Mouse (Mus musculus): ENCODE results near the gene Ift20. TPM values are rescaled to one million over a fixed set of nuclear protein-coding genes. Genes with fewer than 3 reads are reported as not detected.

Ift20 gene
- polyA plus RNA-seq, 1 experiment from 2014 or later, result 157 TPM

DNA sequence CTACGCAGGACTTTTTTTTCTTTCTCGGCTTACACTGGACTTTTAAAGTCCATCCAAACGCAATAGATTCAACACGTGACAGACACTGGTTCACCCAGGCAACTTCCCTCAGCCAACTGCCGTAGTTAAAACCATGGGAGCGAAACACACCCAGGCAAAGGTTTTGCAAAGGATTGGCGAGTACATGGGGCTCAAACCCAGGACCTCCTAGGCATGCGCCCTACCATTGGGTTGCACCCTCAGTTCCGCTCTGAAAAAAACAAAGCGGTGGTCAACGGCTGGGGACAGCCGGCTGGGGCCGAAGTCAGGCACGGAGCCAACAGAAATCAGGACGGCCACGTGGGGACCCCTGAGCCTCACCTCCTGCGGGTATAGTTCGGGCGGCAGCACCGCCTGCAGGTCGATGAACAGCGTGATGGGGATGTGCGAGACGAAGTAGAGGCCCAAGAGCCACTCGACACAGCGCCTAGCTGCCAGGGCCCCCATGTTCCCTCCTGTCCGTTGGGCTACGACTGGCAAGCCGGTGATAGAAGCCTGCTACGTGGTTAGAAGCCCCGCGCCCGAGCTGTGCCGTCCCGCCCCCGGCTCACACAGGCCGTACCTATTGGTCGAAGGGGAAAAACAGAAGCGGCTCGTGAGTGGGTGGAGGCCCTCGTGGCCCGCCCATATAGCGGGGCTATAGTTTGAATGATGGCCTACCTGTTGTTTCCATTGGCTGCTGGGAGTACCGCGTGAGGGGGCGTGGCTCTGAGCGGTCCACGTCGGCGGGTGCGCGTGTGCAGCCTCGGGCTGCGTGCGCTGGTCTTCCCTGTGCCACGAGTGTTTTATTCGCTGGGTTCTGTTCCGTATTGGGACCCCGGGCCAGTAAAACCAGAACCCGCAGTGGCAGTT is 14.3 kb downstream of the Ift20 start, which contains the start of gene Tmem97:
Gene Tmem97 (minus strand): TSS at position 610 of the 891 bp plus-strand sequence.
- Histone ChIP-seq H3K4me1 (ENCODE audit: control insufficient read depth, insufficient read depth, low read length) (peaks cover 15% of the 10 kb centered on the region), H3K27ac (ENCODE audit: low read length) (peak within 1 kb of the TSS; percentile 84), H3K4me2 (ENCODE audit: low read depth, low read length) (peak within 1 kb of the TSS; percentile 85), H3K9ac (ENCODE audit: low read length) (peak within 1 kb of the TSS; percentile 81), H3K4me3 (replicated peaks; ENCODE audit: low read length) (peak within 1 kb of the TSS; percentile 77), H3K36me3 (ENCODE audit: control insufficient read depth, insufficient read depth, low read length) (no peaks in the 10 kb centered on the region), H3K9me3 (replicated peaks; ENCODE audit: control insufficient read depth, low read length) (peaks cover 7% of the 10 kb centered on the region; the same call in 1 of the 2 replicates), H3K27me3 (ENCODE audit: control insufficient read depth, insufficient read depth, low read length) (no peaks in the 10 kb centered on the region)
- ATAC-seq (ENCODE audit: insufficient read depth, low FRiP score), result peak; percentile 100
- under 1% methylated on average over 60 of the region's 60 CpGs for WGBS

DNA sequence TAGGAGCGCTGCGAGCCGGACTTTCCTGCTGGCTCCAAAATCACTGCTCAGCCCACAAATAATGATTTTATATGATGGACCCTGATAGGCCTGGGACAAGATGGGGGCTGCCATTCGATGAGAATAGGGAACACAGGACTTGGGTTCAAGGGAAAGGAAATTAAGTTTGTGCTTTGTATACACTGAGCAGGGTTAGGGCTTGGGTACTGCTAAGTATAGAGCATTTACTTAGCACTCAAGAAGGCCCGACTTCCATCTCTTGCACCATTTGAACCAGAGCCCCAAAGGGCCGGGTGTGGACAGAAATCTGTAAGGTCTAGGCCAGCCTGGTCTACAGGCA is 14.9 kb downstream of the Ift20 start:
- 0 out of 2 replicates have a peak, but pooled peaks have one; percentile 2 for ATAC-seq (ENCODE audit: insufficient read depth, low FRiP score)
- H3K27me3 ChIP-seq (ENCODE audit: control insufficient read depth, insufficient read depth, low read length), result no peaks in the 10 kb centered on the region
- WGBS, result 34% methylated on average over 6 of the region's 6 CpGs
- H3K9me3 ChIP-seq (replicated peaks; ENCODE audit: control insufficient read depth, low read length), result peaks cover 7% of the 10 kb centered on the region; the same call in 1 of the 2 replicates
- peaks cover 15% of the 10 kb centered on the region for H3K4me1 ChIP-seq (ENCODE audit: control insufficient read depth, insufficient read depth, low read length)
- H3K36me3 ChIP-seq (ENCODE audit: control insufficient read depth, insufficient read depth, low read length), result no peaks in the 10 kb centered on the region
- peak overlapping the region; percentile 85 for H3K4me2 ChIP-seq (ENCODE audit: low read depth, low read length)
- H3K27ac ChIP-seq (ENCODE audit: low read length), result peak overlapping the region; percentile 81
- peak overlapping the region; percentile 79 for H3K9ac ChIP-seq (ENCODE audit: low read length)
- peak overlapping the region; percentile 77 for H3K4me3 ChIP-seq (replicated peaks; ENCODE audit: low read length)

DNA sequence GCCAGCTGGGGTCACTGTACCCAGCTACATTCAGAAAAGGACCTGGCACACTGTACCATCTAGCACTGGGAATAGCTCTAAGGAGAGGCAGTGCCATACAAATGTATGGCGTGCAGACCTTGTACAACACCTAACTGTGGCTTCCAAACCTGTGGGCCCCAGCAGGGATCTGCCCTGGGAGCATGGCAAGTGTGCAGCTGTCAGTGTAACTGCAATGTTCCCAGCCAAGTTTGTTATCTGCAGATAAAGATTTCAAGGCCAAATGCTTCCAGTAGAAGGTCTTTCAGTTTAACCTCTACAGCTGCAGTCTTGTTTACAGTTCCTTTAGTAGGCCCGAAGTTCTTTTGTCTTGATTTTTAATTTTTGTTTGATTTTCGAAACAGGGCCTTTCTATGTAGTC is 19.5 kb downstream of the Ift20 start:
- 45% methylated on average over 3 of the region's 3 CpGs for WGBS
- Histone ChIP-seq H3K4me3 (replicated peaks; ENCODE audit: low read length) (no peak overlapping the region), H3K27me3 (ENCODE audit: control insufficient read depth, insufficient read depth, low read length) (no peaks in the 10 kb centered on the region), H3K9me3 (replicated peaks; ENCODE audit: control insufficient read depth, low read length) (peaks cover 7% of the 10 kb centered on the region; the same call in 1 of the 2 replicates), H3K27ac (ENCODE audit: low read length) (peak overlapping the region; percentile 43), H3K36me3 (ENCODE audit: control insufficient read depth, insufficient read depth, low read length) (no peaks in the 10 kb centered on the region), H3K4me2 (ENCODE audit: low read depth, low read length) (no peak overlapping the region), H3K4me1 (ENCODE audit: control insufficient read depth, insufficient read depth, low read length) (peaks cover 9% of the 10 kb centered on the region), H3K9ac (ENCODE audit: low read length) (no peak overlapping the region)
- ATAC-seq (ENCODE audit: insufficient read depth, low FRiP score), result no peak

DNA sequence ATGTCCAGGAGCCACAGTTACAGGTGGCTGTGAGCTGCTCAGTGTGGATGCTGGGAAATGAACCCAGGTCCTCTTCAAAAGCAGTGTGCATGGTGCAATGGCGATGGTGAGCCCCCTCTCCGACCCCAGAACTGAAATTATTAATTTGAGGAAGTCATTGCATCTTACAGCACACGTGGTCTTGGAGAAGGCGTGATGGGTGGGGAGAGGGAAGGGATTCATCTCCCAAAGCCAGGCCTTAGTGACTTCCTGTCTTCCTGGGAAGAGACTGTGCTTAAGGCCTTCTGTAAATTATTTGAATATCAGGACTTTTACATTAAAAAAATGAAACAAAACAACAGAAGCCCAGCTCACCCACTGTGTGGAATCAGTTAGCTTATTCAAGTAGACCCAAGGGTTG is 19.9 kb downstream of the Ift20 start:
- H3K4me3 ChIP-seq (replicated peaks; ENCODE audit: low read length), result no peak overlapping the region
- 60% methylated on average over 4 of the region's 4 CpGs for WGBS
- peaks cover 7% of the 10 kb centered on the region for H3K4me1 ChIP-seq (ENCODE audit: control insufficient read depth, insufficient read depth, low read length)
- no peaks in the 10 kb centered on the region for H3K36me3 ChIP-seq (ENCODE audit: control insufficient read depth, insufficient read depth, low read length)
- H3K4me2 ChIP-seq (ENCODE audit: low read depth, low read length), result no peak overlapping the region
- peak overlapping the region; percentile 43 for H3K27ac ChIP-seq (ENCODE audit: low read length)
- ATAC-seq (ENCODE audit: insufficient read depth, low FRiP score), result no peak
- no peak overlapping the region for H3K9ac ChIP-seq (ENCODE audit: low read length)
- H3K27me3 ChIP-seq (ENCODE audit: control insufficient read depth, insufficient read depth, low read length), result no peaks in the 10 kb centered on the region
- H3K9me3 ChIP-seq (replicated peaks; ENCODE audit: control insufficient read depth, low read length), result peaks cover 7% of the 10 kb centered on the region; the same call in 1 of the 2 replicates

DNA sequence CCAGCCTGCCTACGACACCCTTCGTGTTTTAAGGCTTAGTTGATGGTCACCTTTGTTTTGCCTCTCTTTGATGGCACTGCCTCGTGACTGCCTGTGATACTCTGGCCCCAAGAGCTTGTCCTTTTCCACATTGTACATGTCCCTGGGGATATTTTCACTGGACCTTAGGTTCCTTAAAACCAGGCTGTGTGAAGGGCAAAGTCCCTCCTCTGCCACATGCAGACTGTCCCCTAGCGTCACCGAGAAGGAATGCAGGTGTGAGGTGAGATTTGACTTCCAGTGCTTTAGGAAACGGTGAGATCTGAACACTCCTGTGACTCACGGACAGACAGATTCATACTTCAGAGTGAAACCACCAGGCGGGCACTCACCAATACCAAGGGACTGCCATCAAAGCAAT is 21.1 kb downstream of the Ift20 start:
- 0 out of 2 replicates have a peak, but pooled peaks cover 4% of the 10 kb centered on the region for H3K4me1 ChIP-seq (ENCODE audit: control insufficient read depth, insufficient read depth, low read length)

DNA sequence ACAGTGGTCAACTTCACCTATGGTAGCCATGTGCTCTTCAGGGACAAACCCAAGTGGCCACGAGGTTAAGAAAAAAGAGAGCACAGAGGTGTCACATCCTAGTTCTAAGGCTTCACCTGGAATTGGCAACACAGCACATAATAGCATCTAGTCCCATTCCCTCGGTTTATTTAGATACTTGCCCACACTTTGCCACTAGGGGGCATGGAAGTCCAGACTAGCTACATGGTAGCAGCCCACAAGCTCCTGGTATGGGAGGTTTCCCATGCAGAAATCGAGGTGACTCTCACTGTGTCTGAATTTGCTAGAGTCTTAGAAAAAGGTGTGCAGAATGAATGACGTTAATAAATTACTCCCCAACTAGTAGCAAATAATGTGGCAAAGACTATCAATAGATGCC is 24.3 kb downstream of the Ift20 start:
- Histone ChIP-seq H3K9ac (ENCODE audit: low read length) (no peak overlapping the region), H3K27me3 (ENCODE audit: control insufficient read depth, insufficient read depth, low read length) (no peaks in the 10 kb centered on the region), H3K36me3 (ENCODE audit: control insufficient read depth, insufficient read depth, low read length) (no peaks in the 10 kb centered on the region), H3K4me2 (ENCODE audit: low read depth, low read length) (no peak overlapping the region), H3K9me3 (replicated peaks; ENCODE audit: control insufficient read depth, low read length) (no peaks in the 10 kb centered on the region), H3K27ac (ENCODE audit: low read length) (no peak overlapping the region), H3K4me1 (ENCODE audit: control insufficient read depth, insufficient read depth, low read length) (0 out of 2 replicates have a peak, but pooled peaks cover 4% of the 10 kb centered on the region), H3K4me3 (replicated peaks; ENCODE audit: low read length) (no peak overlapping the region)
- ATAC-seq (ENCODE audit: insufficient read depth, low FRiP score), result peak; percentile 52; the same call in 1 of the 2 replicates
- WGBS, result 12% methylated on average over 4 of the region's 4 CpGs

More for the DNA sequence above, 21.1 kb downstream of the Ift20 start:
- no peak for ATAC-seq (ENCODE audit: insufficient read depth, low FRiP score)
- H3K36me3 ChIP-seq (ENCODE audit: control insufficient read depth, insufficient read depth, low read length), result no peaks in the 10 kb centered on the region
- H3K27ac ChIP-seq (ENCODE audit: low read length), result no peak overlapping the region
- no peak overlapping the region for H3K9ac ChIP-seq (ENCODE audit: low read length)
- peaks cover 7% of the 10 kb centered on the region; the same call in 1 of the 2 replicates for H3K9me3 ChIP-seq (replicated peaks; ENCODE audit: control insufficient read depth, low read length)
- 55% methylated on average over 8 of the region's 8 CpGs for WGBS
- H3K27me3 ChIP-seq (ENCODE audit: control insufficient read depth, insufficient read depth, low read length), result no peaks in the 10 kb centered on the region
- no peak overlapping the region for H3K4me2 ChIP-seq (ENCODE audit: low read depth, low read length)
- H3K4me3 ChIP-seq (replicated peaks; ENCODE audit: low read length), result no peak overlapping the region

DNA sequence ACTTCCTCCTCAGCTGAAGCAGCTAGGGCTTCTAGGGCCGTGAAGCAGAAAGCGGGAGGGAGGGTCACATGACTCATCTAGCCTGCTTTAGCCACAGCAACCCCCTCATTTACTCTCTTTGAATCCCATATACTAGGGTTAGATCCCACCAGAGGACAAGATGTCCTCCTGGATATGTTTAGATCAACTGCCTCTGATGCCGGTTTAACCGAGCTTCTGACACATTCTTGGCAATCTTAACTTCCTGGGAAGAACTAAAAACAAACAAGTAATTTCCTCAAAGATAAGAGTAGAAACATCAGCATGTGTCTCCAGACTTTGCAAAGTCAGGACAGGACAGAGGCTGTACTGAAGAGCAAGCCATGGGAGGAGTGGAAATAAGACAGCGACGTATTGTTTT is 30.6 kb downstream of the Ift20 start:
- no peaks in the 10 kb centered on the region for H3K9me3 ChIP-seq (replicated peaks; ENCODE audit: control insufficient read depth, low read length)
- H3K27me3 ChIP-seq (ENCODE audit: control insufficient read depth, insufficient read depth, low read length), result no peaks in the 10 kb centered on the region
- peak overlapping the region; percentile 30; the same call in 1 of the 2 replicates for H3K27ac ChIP-seq (ENCODE audit: low read length)
- no peak overlapping the region for H3K4me2 ChIP-seq (ENCODE audit: low read depth, low read length)
- no peak overlapping the region for H3K9ac ChIP-seq (ENCODE audit: low read length)
- no peaks in the 10 kb centered on the region for H3K36me3 ChIP-seq (ENCODE audit: control insufficient read depth, insufficient read depth, low read length)
- ATAC-seq (ENCODE audit: insufficient read depth, low FRiP score), result no peak
- no peaks in the 10 kb centered on the region for H3K4me1 ChIP-seq (ENCODE audit: control insufficient read depth, insufficient read depth, low read length)
- WGBS, result 46% methylated on average over 6 of the region's 6 CpGs
- no peak overlapping the region for H3K4me3 ChIP-seq (replicated peaks; ENCODE audit: low read length)

DNA sequence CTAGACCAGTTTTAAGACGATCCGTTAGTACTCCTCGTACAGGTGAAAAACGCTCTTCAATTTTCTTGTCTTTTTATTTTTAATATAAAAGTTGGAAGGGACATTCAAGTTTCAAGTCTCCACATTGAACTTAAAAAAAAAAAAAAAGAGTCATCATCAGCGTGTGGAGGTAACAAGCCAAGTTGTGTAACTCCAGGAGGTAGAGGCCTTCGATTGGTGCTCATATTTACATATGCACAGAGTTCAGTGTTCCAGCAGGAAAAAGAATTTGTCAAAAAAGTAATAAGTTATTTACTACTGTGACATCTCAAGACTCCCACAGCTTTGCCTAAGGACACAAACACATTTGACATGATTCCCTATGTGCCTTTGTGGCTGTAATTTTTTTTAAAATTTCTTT is 31.5 kb downstream of the Ift20 start:
- no peak for ATAC-seq (ENCODE audit: insufficient read depth, low FRiP score)
- Histone ChIP-seq H3K27ac (ENCODE audit: low read length) (no peak overlapping the region), H3K9me3 (replicated peaks; ENCODE audit: control insufficient read depth, low read length) (no peaks in the 10 kb centered on the region), H3K4me3 (replicated peaks; ENCODE audit: low read length) (no peak overlapping the region), H3K9ac (ENCODE audit: low read length) (no peak overlapping the region), H3K36me3 (ENCODE audit: control insufficient read depth, insufficient read depth, low read length) (0 out of 2 replicates have a peak, but pooled peaks cover 3% of the 10 kb centered on the region), H3K4me1 (ENCODE audit: control insufficient read depth, insufficient read depth, low read length) (no peaks in the 10 kb centered on the region), H3K27me3 (ENCODE audit: control insufficient read depth, insufficient read depth, low read length) (no peaks in the 10 kb centered on the region), H3K4me2 (ENCODE audit: low read depth, low read length) (no peak overlapping the region)
- 87% methylated on average over 6 of the region's 6 CpGs for WGBS

DNA sequence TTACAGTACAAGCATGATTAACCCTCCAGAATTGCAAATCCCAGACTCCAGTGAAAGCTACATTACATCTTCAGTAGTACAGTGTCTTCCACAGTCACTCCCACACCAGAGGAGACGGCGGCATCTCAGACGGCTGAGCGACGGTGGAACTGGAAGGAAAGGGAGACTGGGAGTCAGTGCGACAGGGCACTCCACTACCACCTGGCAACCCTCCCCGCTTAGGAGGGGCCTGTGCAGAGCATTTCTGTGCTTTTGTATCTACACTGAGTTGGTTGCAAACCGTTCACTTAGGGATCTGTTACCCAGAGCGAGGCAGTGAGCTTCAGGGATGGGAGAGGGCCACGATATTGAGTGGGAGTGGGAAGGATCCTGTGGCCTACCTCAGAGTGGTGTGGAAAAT is 32.7 kb downstream of the Ift20 start:
- Histone ChIP-seq H3K4me1 (ENCODE audit: control insufficient read depth, insufficient read depth, low read length) (no peaks in the 10 kb centered on the region), H3K4me2 (ENCODE audit: low read depth, low read length) (no peak overlapping the region), H3K4me3 (replicated peaks; ENCODE audit: low read length) (no peak overlapping the region), H3K9ac (ENCODE audit: low read length) (no peak overlapping the region), H3K27ac (ENCODE audit: low read length) (no peak overlapping the region), H3K36me3 (ENCODE audit: control insufficient read depth, insufficient read depth, low read length) (0 out of 2 replicates have a peak, but pooled peaks cover 3% of the 10 kb centered on the region), H3K27me3 (ENCODE audit: control insufficient read depth, insufficient read depth, low read length) (no peaks in the 10 kb centered on the region), H3K9me3 (replicated peaks; ENCODE audit: control insufficient read depth, low read length) (no peaks in the 10 kb centered on the region)
- no peak for ATAC-seq (ENCODE audit: insufficient read depth, low FRiP score)
- 85% methylated on average over 10 of the region's 10 CpGs for WGBS
